Mouse (Mus musculus) embryonic facial prominence, embryonic 13.5 days (tissue): ENCODE data around the gene Ece1. TPM values are rescaled to one million over a fixed set of nuclear protein-coding genes. Genes with fewer than 3 reads are reported as not detected.
"Not testable (repeated sequence)": the region's sequence is repeated elsewhere in the genome, so short reads cannot be mapped to it uniquely, and the experiment has no call there.

Experiments
- ATAC-seq: fragments of 200-750 bp; cut with Nextera tagmentation; 2 replicates; pipeline ENCODE4 v1.8.0; 2017; ENCODE audit warnings: low read depth; ENCODE audit not compliant: insufficient number of reproducible peaks, insufficient read depth, low FRiP score, low TSS enrichment
- H3K27ac ChIP-seq: fragments of 300-500 bp; sonication (generic); 2 replicates; pipeline ENCODE4 v1.5.1; 2015; ENCODE audit warnings: moderate library complexity, mild to moderate bottlenecking, inconsistent platforms
- H3K27me3 ChIP-seq: fragments of 300-500 bp; sonication (generic); 2 replicates; pipeline ENCODE4 v1.6.1; 2015; ENCODE audit warnings: mild to moderate bottlenecking, inconsistent platforms
- H3K36me3 ChIP-seq: fragments of 300-500 bp; sonication (generic); 2 replicates; pipeline ENCODE4 v1.6.1; 2015; ENCODE audit warnings: mild to moderate bottlenecking, inconsistent platforms
- H3K4me1 ChIP-seq: fragments of 300-500 bp; sonication (generic); 2 replicates; pipeline ENCODE4 v1.6.1; 2015; ENCODE audit warnings: inconsistent platforms
- H3K4me2 ChIP-seq: fragments of 300-500 bp; sonication (generic); 2 replicates; pipeline ENCODE4 v1.6.1; 2015; ENCODE audit warnings: moderate library complexity, mild to moderate bottlenecking, inconsistent platforms
- H3K4me3 ChIP-seq: fragments of 300-500 bp; sonication (generic); 2 replicates; pipeline ENCODE4 v1.5.1; 2015; ENCODE audit warnings: mild to moderate bottlenecking, inconsistent platforms
- H3K9ac ChIP-seq: fragments of 300-500 bp; sonication (generic); 2 replicates; pipeline ENCODE4 v1.6.1; 2015; ENCODE audit warnings: mild to moderate bottlenecking, inconsistent platforms
- H3K9me3 ChIP-seq: fragments of 300-500 bp; sonication (generic); 2 replicates; pipeline ENCODE4 v1.6.1; 2016; ENCODE audit warnings: inconsistent platforms
- WGBS: fragments of 180-500 bp; shearing (Covaris S2); methylation state at CpG from one replicate; pipeline ENCODE4 v1.1.7; 2015; ENCODE audit warnings: mixed read lengths; 5-methylcytosine and 5-hydroxymethylcytosine counted together
- polyA plus RNA-seq: library from polyadenylated mRNA; unstranded; fragments of >200 nt; fragmentation: Nextera tagmentation; extraction: Ambion mirVana; gene quantifications from 2 replicates; pipeline ENCODE4 v1.2.1, GENCODE M21; 2015

The Ece1 gene
- polyA plus RNA-seq, 1 experiment from 2014 or later, result 49.9 TPM

GRCm38 (mm10) chr4:137831598-137831997, 30.4 kb upstream of the Ece1 start:
- Histone ChIP-seq H3K9ac (no peak overlapping the region), H3K4me2 (no peak overlapping the region), H3K27ac (no peak overlapping the region), H3K9me3 (no peaks in the 10 kb centered on the region), H3K4me1 (peaks cover 6% of the 10 kb centered on the region), H3K27me3 (peaks cover 17% of the 10 kb centered on the region), H3K36me3 (no peaks in the 10 kb centered on the region), H3K4me3 (no peak overlapping the region)
- ATAC-seq, result no peak
- 74% methylated on average over 11 of the region's 11 CpGs for WGBS

- Histone ChIP-seq H3K27ac (no peak overlapping the region), H3K4me3 (peak overlapping the region; percentile 15), H3K27me3 (no peaks in the 10 kb centered on the region), H3K9me3 (no peaks in the 10 kb centered on the region), H3K4me2 (peak overlapping the region; percentile 51), H3K4me1 (peaks cover 9% of the 10 kb centered on the region), H3K9ac (no peak overlapping the region), H3K36me3 (no peaks in the 10 kb centered on the region)
- WGBS, result 12% methylated on average over 14 of the region's 14 CpGs
- peak; percentile 71; the same call in 1 of the 2 replicates for ATAC-seq
These were observed 26.3 kb upstream of the Ece1 start for GRCm38 (mm10) chr4:137835624-137836337.

GRCm38 (mm10) chr4:137836741-137837140, 25.3 kb upstream of the Ece1 start:
- no peak overlapping the region for H3K4me3 ChIP-seq
- H3K27ac ChIP-seq, result no peak overlapping the region
- no peak for ATAC-seq
- no peaks in the 10 kb centered on the region for H3K9me3 ChIP-seq
- no peak overlapping the region for H3K9ac ChIP-seq
- 90% methylated on average over 5 of the region's 5 CpGs for whole genome bisulfite sequencing
- no peaks in the 10 kb centered on the region for H3K27me3 ChIP-seq
- no peaks in the 10 kb centered on the region for H3K36me3 ChIP-seq
- peaks cover 9% of the 10 kb centered on the region for H3K4me1 ChIP-seq
- no peak overlapping the region for H3K4me2 ChIP-seq

- Histone ChIP-seq H3K4me1 (peaks cover 9% of the 10 kb centered on the region), H3K27me3 (no peaks in the 10 kb centered on the region), H3K4me3 (no peak overlapping the region), H3K9me3 (no peaks in the 10 kb centered on the region), H3K9ac (no peak overlapping the region), H3K27ac (no peak overlapping the region), H3K36me3 (no peaks in the 10 kb centered on the region), H3K4me2 (no peak overlapping the region)
- WGBS, result 87% methylated on average over 8 of the region's 8 CpGs
- ATAC-seq, result no peak
These were observed 24.2 kb upstream of the Ece1 start for GRCm38 (mm10) chr4:137837792-137838191.

- Histone ChIP-seq H3K4me1 (peaks cover 9% of the 10 kb centered on the region), H3K4me2 (no peak overlapping the region), H3K4me3 (no peak overlapping the region), H3K36me3 (no peaks in the 10 kb centered on the region), H3K27ac (no peak overlapping the region), H3K9ac (no peak overlapping the region), H3K9me3 (no peaks in the 10 kb centered on the region), H3K27me3 (peaks cover 5% of the 10 kb centered on the region; the same call in 1 of the 2 replicates)
- WGBS, result 90% methylated on average over 2 of the region's 2 CpGs
- no peak for ATAC-seq
These were observed 23.2 kb upstream of the Ece1 start for GRCm38 (mm10) chr4:137838791-137839190.

- Histone ChIP-seq H3K4me3 (no peak overlapping the region), H3K4me1 (peaks cover 9% of the 10 kb centered on the region), H3K27ac (no peak overlapping the region), H3K4me2 (no peak overlapping the region), H3K9ac (no peak overlapping the region), H3K9me3 (no peaks in the 10 kb centered on the region), H3K27me3 (peaks cover 5% of the 10 kb centered on the region; the same call in 1 of the 2 replicates), H3K36me3 (no peaks in the 10 kb centered on the region)
- no peak for ATAC-seq
- 80% methylated on average over 5 of the region's 5 CpGs for whole genome bisulfite sequencing
These were observed 22.6 kb upstream of the Ece1 start for GRCm38 (mm10) chr4:137839452-137839851.

- Histone ChIP-seq H3K4me1 (no peaks in the 10 kb centered on the region), H3K36me3 (no peaks in the 10 kb centered on the region), H3K27ac (no peak overlapping the region), H3K9me3 (no peaks in the 10 kb centered on the region), H3K4me3 (no peak overlapping the region), H3K9ac (no peak overlapping the region), H3K27me3 (peaks cover 5% of the 10 kb centered on the region; the same call in 1 of the 2 replicates), H3K4me2 (no peak overlapping the region)
- no peak for ATAC-seq
- WGBS, result 21% methylated on average over 11 of the region's 11 CpGs
These were observed 17.4 kb upstream of the Ece1 start for GRCm38 (mm10) chr4:137844656-137845055.

- 86% methylated on average over 8 of the region's 8 CpGs for WGBS
- not testable (repeated sequence) for H3K4me2 ChIP-seq, H3K27ac ChIP-seq, H3K9me3 ChIP-seq, H3K27me3 ChIP-seq, ATAC-seq, H3K36me3 ChIP-seq, H3K4me3 ChIP-seq, H3K9ac ChIP-seq, H3K4me1 ChIP-seq
These were observed 14.4 kb upstream of the Ece1 start for GRCm38 (mm10) chr4:137847651-137848050.

- Histone ChIP-seq H3K4me3 (no peak overlapping the region), H3K27me3 (no peaks in the 10 kb centered on the region), H3K4me2 (no peak overlapping the region), H3K27ac (no peak overlapping the region), H3K9ac (no peak overlapping the region), H3K9me3 (no peaks in the 10 kb centered on the region), H3K4me1 (peaks cover 3% of the 10 kb centered on the region; the same call in 1 of the 2 replicates), H3K36me3 (no peaks in the 10 kb centered on the region)
- no peak for ATAC-seq
- WGBS, result 89% methylated on average over 6 of the region's 6 CpGs
These were observed 11.9 kb upstream of the Ece1 start for GRCm38 (mm10) chr4:137850161-137850560.

- peaks cover 3% of the 10 kb centered on the region; the same call in 1 of the 2 replicates for H3K4me1 ChIP-seq
- H3K9ac ChIP-seq, result no peak overlapping the region
- H3K27me3 ChIP-seq, result no peaks in the 10 kb centered on the region
- no peak overlapping the region for H3K4me2 ChIP-seq
- no peaks in the 10 kb centered on the region for H3K36me3 ChIP-seq
- no peak for ATAC-seq
- H3K9me3 ChIP-seq, result no peaks in the 10 kb centered on the region
- 53% methylated on average over 2 of the region's 2 CpGs for WGBS
- no peak overlapping the region for H3K27ac ChIP-seq
- no peak overlapping the region for H3K4me3 ChIP-seq
These were observed 10.6 kb upstream of the Ece1 start for GRCm38 (mm10) chr4:137851484-137851883.

GRCm38 (mm10) chr4:137853822-137854221, 8.2 kb upstream of the Ece1 start:
- no peaks in the 10 kb centered on the region for H3K27me3 ChIP-seq
- H3K4me1 ChIP-seq, result peaks cover 3% of the 10 kb centered on the region; the same call in 1 of the 2 replicates
- no peak for ATAC-seq
- H3K9me3 ChIP-seq, result no peaks in the 10 kb centered on the region
- no peak overlapping the region for H3K4me3 ChIP-seq
- no peak overlapping the region for H3K27ac ChIP-seq
- 0 out of 2 replicates have a peak, but pooled peaks cover 4% of the 10 kb centered on the region for H3K36me3 ChIP-seq
- no peak overlapping the region for H3K9ac ChIP-seq
- 90% methylated on average over 6 of the region's 6 CpGs for WGBS
- H3K4me2 ChIP-seq, result no peak overlapping the region

GRCm38 (mm10) chr4:137855741-137856341, 6.2 kb upstream of the Ece1 start:
- no peak overlapping the region for H3K4me3 ChIP-seq
- no peak for ATAC-seq
- WGBS, result 50% methylated on average over 9 of the region's 9 CpGs

More at GRCm38 (mm10) chr4:137855741-137856341, 6.2 kb upstream of the Ece1 start:
- H3K9me3 ChIP-seq, result no peaks in the 10 kb centered on the region
- H3K4me2 ChIP-seq, result no peak overlapping the region
- H3K9ac ChIP-seq, result no peak overlapping the region
- H3K27ac ChIP-seq, result no peak overlapping the region
- no peaks in the 10 kb centered on the region for H3K27me3 ChIP-seq
- 0 out of 2 replicates have a peak, but pooled peaks cover 4% of the 10 kb centered on the region for H3K36me3 ChIP-seq
- peaks cover 7% of the 10 kb centered on the region; the same call in 1 of the 2 replicates for H3K4me1 ChIP-seq
